Mouse (Mus musculus): ENCODE results near the gene Adam15. TPM values are rescaled to one million over a fixed set of nuclear protein-coding genes. Genes with fewer than 3 reads are reported as not detected.

Gene Adam15
- polyA plus RNA-seq (2012; fragmentation: generic; extraction: Trizol): 100 to 1,000 TPM in 1 of 2 experiments, 10 to 100 TPM in 1; 85.2 to 200 TPM

DNA sequence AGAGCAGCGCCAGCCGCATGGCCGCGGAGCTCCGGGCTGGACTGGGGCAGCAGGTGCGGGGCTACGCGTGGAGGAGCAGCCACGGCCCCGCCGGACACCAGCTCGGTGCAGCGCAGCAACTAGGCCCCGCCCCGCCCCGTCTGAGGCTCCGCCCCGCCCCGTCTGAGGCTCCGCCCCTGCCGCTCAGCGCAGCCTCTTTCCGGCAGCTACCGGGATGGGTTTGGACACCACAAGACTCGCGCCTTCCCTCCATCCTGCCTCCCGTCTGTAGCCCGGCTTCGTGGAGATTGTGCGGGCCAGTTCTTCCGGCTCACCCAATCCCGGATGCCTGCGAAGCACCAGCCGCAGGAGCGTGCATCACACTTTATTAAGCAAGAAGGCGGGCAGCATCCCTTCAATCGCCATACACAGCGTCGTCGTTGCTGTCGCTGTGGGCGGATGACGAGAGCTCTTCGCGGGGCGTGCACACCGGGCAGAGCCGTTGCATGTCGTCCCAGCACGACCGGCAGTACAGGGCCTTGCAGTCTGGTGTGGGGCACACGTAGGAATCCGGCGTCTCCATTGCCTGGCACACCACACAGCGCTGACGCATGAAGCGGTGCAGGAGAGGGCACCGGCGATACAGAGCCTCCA, at the start of gene Adam15:
Gene Adam15, minus strand, starts transcription at position 128 of the 633 bp plus-strand sequence.

GRCm38 (mm10) chr3:89394006-89394893, 44.5 kb upstream of the Adam15 start, which contains the start of gene Zbtb7b:
Gene Zbtb7b (minus strand): TSS chr3:89394776.

DNA sequence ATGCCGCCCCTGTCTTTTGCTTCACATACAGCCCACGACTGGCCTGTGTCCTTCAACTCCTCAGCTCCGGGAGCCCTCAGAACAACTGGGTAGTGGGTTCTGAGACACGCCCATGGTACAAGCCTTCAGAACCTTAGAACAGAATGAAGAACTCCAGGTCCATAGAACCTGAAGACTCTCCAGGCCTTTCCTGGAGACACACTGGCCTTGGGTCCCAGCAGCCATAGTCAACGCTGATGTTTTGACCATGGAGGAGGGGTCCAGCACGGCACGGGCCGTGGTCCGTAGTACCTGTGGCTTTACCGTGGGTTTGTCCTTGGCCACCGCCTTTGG, 15.3 kb upstream of the Adam15 start, which contains the start of gene Dcst1:
Gene Dcst1, minus strand, starts transcription at position 101 of the 333 bp plus-strand sequence.

DNA sequence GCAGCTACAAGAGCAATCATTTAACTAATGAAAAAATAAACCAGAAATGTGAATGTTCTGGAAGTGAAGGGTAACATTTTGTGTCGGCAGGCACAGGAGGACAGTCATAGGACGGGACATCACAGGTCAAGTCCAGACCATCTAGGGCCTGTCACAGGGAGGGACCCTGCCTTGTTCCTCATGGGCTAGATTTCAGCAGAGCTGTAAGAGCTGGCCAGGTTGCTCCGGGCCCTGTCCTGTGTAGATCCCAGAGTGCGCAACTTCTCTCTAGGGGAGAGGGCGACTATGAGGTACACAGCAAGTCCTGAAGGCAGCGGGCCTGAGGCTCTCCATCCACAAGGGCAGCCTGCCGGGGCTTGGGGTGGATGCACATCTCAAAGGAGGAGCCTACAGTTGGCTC, 11.9 kb upstream of the Adam15 start, which contains the start of gene Dcst2:
Gene Dcst2, plus strand, starts transcription at position 301 of the 400 bp plus-strand sequence.

GRCm38 (mm10) chr3:89337721-89338578, 11.8 kb downstream of the Adam15 start, which contains the start of gene Efna4:
Gene Efna4 (minus strand): TSS chr3:89338028.

GRCm38 (mm10) chr3:89322514-89323165, 27.2 kb downstream of the Adam15 start, which contains the start of gene Efna3:
Gene Efna3 (minus strand): TSS chr3:89322965.

Other genes with a start within 250 kb of the Adam15 start
- under 1 TPM in 1 of 2 experiments, not detected in 1; 0.02 TPM for gene Gm43738, start 248.9 kb downstream of the Adam15 start, polyA plus RNA-seq (2012; fragmentation: generic; extraction: Trizol)
- gene Fdps, start 248.0 kb downstream of the Adam15 start, polyA plus RNA-seq (2012; fragmentation: generic; extraction: Trizol): 100 to 1,000 TPM; 220 to 479 TPM
- not detected for gene Pklr, start 213.9 kb downstream of the Adam15 start, polyA plus RNA-seq (2012; fragmentation: generic; extraction: Trizol)
- gene Hcn3, start 189.8 kb downstream of the Adam15 start, polyA plus RNA-seq (2012; fragmentation: generic; extraction: Trizol): under 1 TPM; 0.01 to 0.05 TPM
- gene Clk2, start 185.2 kb downstream of the Adam15 start, polyA plus RNA-seq (2012; fragmentation: generic; extraction: Trizol): 10 to 100 TPM in 1 of 2 experiments, 1 to 10 TPM in 1; 4.7 to 19.1 TPM
- gene Scamp3, start 172.5 kb downstream of the Adam15 start, polyA plus RNA-seq (2012; fragmentation: generic; extraction: Trizol): 10 to 100 TPM; 90.3 to 97.0 TPM
- 1 to 10 TPM; 1.6 to 7.0 TPM for gene Fam189b, start 166.9 kb downstream of the Adam15 start, polyA plus RNA-seq (2012; fragmentation: generic; extraction: Trizol)
- 10 to 100 TPM; 46.1 to 51.9 TPM for gene Gba, start 147.1 kb downstream of the Adam15 start, polyA plus RNA-seq (2012; fragmentation: generic; extraction: Trizol)
- gene Thbs3, start 134.8 kb downstream of the Adam15 start, polyA plus RNA-seq (2012; fragmentation: generic; extraction: Trizol): 10 to 100 TPM in 1 of 2 experiments, 1 to 10 TPM in 1; 4.9 to 20.8 TPM
- 100 to 1,000 TPM; 154 to 198 TPM for gene Mtx1, start 122.9 kb downstream of the Adam15 start, polyA plus RNA-seq (2012; fragmentation: generic; extraction: Trizol)
- gene Muc1, start 120.9 kb downstream of the Adam15 start, polyA plus RNA-seq (2012; fragmentation: generic; extraction: Trizol): under 1 TPM; 0.19 to 0.83 TPM
- gene Krtcap2, start 104.0 kb downstream of the Adam15 start, polyA plus RNA-seq (2012; fragmentation: generic; extraction: Trizol): 100 to 1,000 TPM; 242 to 330 TPM
- 10 to 100 TPM in 1 of 2 experiments, 1 to 10 TPM in 1; 2.6 to 10.1 TPM for gene Trim46, start 103.7 kb downstream of the Adam15 start, polyA plus RNA-seq (2012; fragmentation: generic; extraction: Trizol)
- 100 to 1,000 TPM; 266 to 496 TPM for gene Dpm3, start 90.6 kb downstream of the Adam15 start, polyA plus RNA-seq (2012; fragmentation: generic; extraction: Trizol)
- gene Slc50a1, start 79.4 kb downstream of the Adam15 start, polyA plus RNA-seq (2012; fragmentation: generic; extraction: Trizol): 10 to 100 TPM; 42.6 to 99.0 TPM
- 10 to 100 TPM; 17.9 to 33.6 TPM for gene Efna1, start 68.9 kb downstream of the Adam15 start, polyA plus RNA-seq (2012; fragmentation: generic; extraction: Trizol)
- 1 to 10 TPM; 1.9 to 8.8 TPM for gene Efna3, start 27.0 kb downstream of the Adam15 start, polyA plus RNA-seq (2012; fragmentation: generic; extraction: Trizol)
- 10 to 100 TPM in 1 of 2 experiments, 1 to 10 TPM in 1; 7.9 to 33.4 TPM for gene Efna4, start 12.0 kb downstream of the Adam15 start, polyA plus RNA-seq (2012; fragmentation: generic; extraction: Trizol)
- under 1 TPM; 0.02 to 0.15 TPM for gene Dcst2, start 12.0 kb upstream of the Adam15 start, polyA plus RNA-seq (2012; fragmentation: generic; extraction: Trizol)
- 1 to 10 TPM in 1 of 2 experiments, under 1 TPM in 1; 0.28 to 1.5 TPM for gene Dcst1, start 15.3 kb upstream of the Adam15 start, polyA plus RNA-seq (2012; fragmentation: generic; extraction: Trizol)
- gene Zbtb7b, start 44.8 kb upstream of the Adam15 start, polyA plus RNA-seq (2012; fragmentation: generic; extraction: Trizol): 10 to 100 TPM; 18.7 to 21.5 TPM
- under 1 TPM in 1 of 2 experiments, not detected in 1; 0.58 TPM for gene Lenep, start 52.8 kb upstream of the Adam15 start, polyA plus RNA-seq (2012; fragmentation: generic; extraction: Trizol)
- 10 to 100 TPM; 11.2 to 13.3 TPM for gene Flad1, start 61.9 kb upstream of the Adam15 start, polyA plus RNA-seq (2012; fragmentation: generic; extraction: Trizol)
- gene Cks1b, start 68.4 kb upstream of the Adam15 start, polyA plus RNA-seq (2012; fragmentation: generic; extraction: Trizol): 100 to 1,000 TPM; 144 to 161 TPM
- 10 to 100 TPM; 25.5 to 78.6 TPM for gene Shc1, start 68.4 kb upstream of the Adam15 start, polyA plus RNA-seq (2012; fragmentation: generic; extraction: Trizol)
- gene Pygo2, start 80.2 kb upstream of the Adam15 start, polyA plus RNA-seq (2012; fragmentation: generic; extraction: Trizol): 10 to 100 TPM; 32.6 to 45.6 TPM
- 10 to 100 TPM in 1 of 2 experiments, 1 to 10 TPM in 1; 2.0 to 22.2 TPM for gene Pbxip1, start 86.7 kb upstream of the Adam15 start, polyA plus RNA-seq (2012; fragmentation: generic; extraction: Trizol)
- 10 to 100 TPM; 33.8 to 48.4 TPM for gene Pmvk, start 104.5 kb upstream of the Adam15 start, polyA plus RNA-seq (2012; fragmentation: generic; extraction: Trizol)
- under 1 TPM in 1 of 2 experiments, not detected in 1; 0.05 TPM for gene Kcnn3, start 170.2 kb upstream of the Adam15 start, polyA plus RNA-seq (2012; fragmentation: generic; extraction: Trizol)

Data from C3H10T1/2 (cell line).